Mouse (Mus musculus): ENCODE data around the gene Phf1. TPM values are rescaled to one million over a fixed set of nuclear protein-coding genes. Genes with fewer than 3 reads are reported as not detected.
"Not testable (repeated sequence)": the region's sequence is repeated elsewhere in the genome, so short reads cannot be mapped to it uniquely, and the experiment has no call there.

The Phf1 gene
- polyA plus RNA-seq, 1 experiment from 2014 or later, result 17.4 TPM

- H3K27ac ChIP-seq (replicated peaks), result no peak overlapping the region
- H3K27me3 ChIP-seq, result no peaks in the 10 kb centered on the region
- no peak overlapping the region for H3K4me3 ChIP-seq (replicated peaks)
- no peak overlapping the region for H3K4me2 ChIP-seq (replicated peaks)
- H3K36me3 ChIP-seq, result no peaks in the 10 kb centered on the region
- no peak overlapping the region for H3K9ac ChIP-seq
- H3K4me1 ChIP-seq, result no peaks in the 10 kb centered on the region
- no peaks in the 10 kb centered on the region for H3K9me3 ChIP-seq (replicated peaks)
- 53% methylated on average over 5 of the region's 5 CpGs for WGBS
- ATAC-seq (ENCODE audit: insufficient number of reproducible peaks, low FRiP score, low TSS enrichment, low read depth), result no peak
Measured at GRCm38 (mm10) chr17:26904320-26904719, 28.5 kb upstream of the Phf1 start.

GRCm38 (mm10) chr17:26907506-26907905 is 25.3 kb upstream of the Phf1 start:
- H3K4me2 ChIP-seq (replicated peaks); H3K9me3 ChIP-seq (replicated peaks); H3K36me3 ChIP-seq; H3K27me3 ChIP-seq; H3K4me3 ChIP-seq (replicated peaks); H3K4me1 ChIP-seq; H3K9ac ChIP-seq; ATAC-seq (ENCODE audit: insufficient number of reproducible peaks, low FRiP score, low TSS enrichment, low read depth); H3K27ac ChIP-seq (replicated peaks): not testable (repeated sequence)
- WGBS, result 87% methylated on average over 14 of the region's 15 CpGs

GRCm38 (mm10) chr17:26915248-26915647 is 17.6 kb upstream of the Phf1 start:
- no peak overlapping the region for H3K9ac ChIP-seq
- peaks cover 12% of the 10 kb centered on the region; the same call in 1 of the 2 replicates for H3K4me1 ChIP-seq
- ATAC-seq (ENCODE audit: insufficient number of reproducible peaks, low FRiP score, low TSS enrichment, low read depth), result no peak
- H3K27me3 ChIP-seq, result no peaks in the 10 kb centered on the region
- no peak overlapping the region for H3K27ac ChIP-seq (replicated peaks)
- no peak overlapping the region for H3K4me2 ChIP-seq (replicated peaks)
- 63% methylated on average over 1 of the region's 1 CpGs for WGBS
- H3K9me3 ChIP-seq (replicated peaks), result no peaks in the 10 kb centered on the region
- H3K36me3 ChIP-seq, result no peaks in the 10 kb centered on the region
- H3K4me3 ChIP-seq (replicated peaks), result no peak overlapping the region

DNA sequence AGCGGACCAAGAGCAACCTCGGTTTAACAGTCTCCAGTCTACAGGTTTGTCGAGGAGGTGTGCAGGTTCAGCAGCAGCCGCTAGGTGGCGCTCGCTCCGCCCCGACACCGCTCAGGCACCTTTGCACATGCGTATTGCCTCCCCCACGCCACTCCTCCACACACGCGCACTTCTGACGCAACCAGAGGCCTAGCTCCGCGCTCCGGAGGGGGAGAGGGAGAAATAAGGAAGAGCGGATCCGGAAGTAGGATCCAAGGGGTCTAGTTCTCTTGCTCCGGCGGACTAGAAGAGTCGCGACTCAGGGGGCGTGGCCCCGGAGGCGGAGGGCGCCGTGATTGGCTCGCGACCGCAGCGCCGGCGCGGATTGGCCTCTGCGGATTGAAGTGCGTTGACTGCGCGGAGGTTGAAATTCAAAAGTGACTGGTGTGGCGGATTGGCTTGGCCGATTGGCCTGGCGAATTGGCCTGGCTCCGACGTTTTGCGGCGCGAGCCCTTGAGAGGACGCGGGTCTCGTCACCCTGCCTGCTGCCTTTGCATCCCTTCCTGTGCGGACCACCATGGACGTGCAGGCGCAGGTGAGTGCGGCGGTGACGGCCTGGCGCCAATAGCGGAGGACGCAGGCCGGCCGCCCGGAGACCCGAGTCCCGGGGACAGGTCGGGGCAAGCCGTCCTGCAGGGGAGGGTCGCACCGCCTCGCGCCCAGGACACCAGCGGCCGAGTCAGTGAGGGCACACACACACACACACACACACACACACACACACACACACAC is 16.0 kb upstream of the Phf1 start, which contains the start of gene Kifc5b:
Kifc5b (plus strand) TSS at position 381 of the 772 bp plus-strand sequence.
- H3K4me3 ChIP-seq (replicated peaks), result peak within 1 kb of the TSS; percentile 76
- under 1% methylated on average over 64 of the region's 72 CpGs for WGBS
- H3K27ac ChIP-seq (replicated peaks), result peak within 1 kb of the TSS; percentile 66
- ATAC-seq (ENCODE audit: insufficient number of reproducible peaks, low FRiP score, low TSS enrichment, low read depth), result peak; percentile 100
- H3K27me3 ChIP-seq, result no peaks in the 10 kb centered on the region
- peak within 1 kb of the TSS; percentile 76 for H3K4me2 ChIP-seq (replicated peaks)
- H3K9me3 ChIP-seq (replicated peaks), result no peaks in the 10 kb centered on the region
- H3K36me3 ChIP-seq, result peaks cover 6% of the 10 kb centered on the region; the same call in 1 of the 2 replicates
- H3K9ac ChIP-seq, result peak within 1 kb of the TSS; percentile 59
- peaks cover 12% of the 10 kb centered on the region; the same call in 1 of the 2 replicates for H3K4me1 ChIP-seq

GRCm38 (mm10) chr17:26917560-26917959 is 15.3 kb upstream of the Phf1 start:
- not testable (repeated sequence) for ATAC-seq (ENCODE audit: insufficient number of reproducible peaks, low FRiP score, low TSS enrichment, low read depth); H3K9me3 ChIP-seq (replicated peaks); H3K36me3 ChIP-seq; H3K27me3 ChIP-seq; H3K27ac ChIP-seq (replicated peaks)
- Histone ChIP-seq H3K9ac (peak overlapping the region; percentile 59), H3K4me2 (replicated peaks) (peak overlapping the region; percentile 76), H3K4me3 (replicated peaks) (peak overlapping the region; percentile 76), H3K4me1 (peaks cover 12% of the 10 kb centered on the region; the same call in 1 of the 2 replicates)
- under 1% methylated on average over 12 of the region's 12 CpGs for WGBS

- Histone ChIP-seq H3K4me2 (replicated peaks) (peak overlapping the region; percentile 76), H3K9ac (no peak overlapping the region), H3K27me3 (no peaks in the 10 kb centered on the region), H3K4me3 (replicated peaks) (peak overlapping the region; percentile 76; the same call in 1 of the 2 replicates), H3K4me1 (peaks cover 12% of the 10 kb centered on the region; the same call in 1 of the 2 replicates), H3K36me3 (peaks cover 6% of the 10 kb centered on the region; the same call in 1 of the 2 replicates), H3K27ac (replicated peaks) (no peak overlapping the region), H3K9me3 (replicated peaks) (no peaks in the 10 kb centered on the region)
- no peak for ATAC-seq (ENCODE audit: insufficient number of reproducible peaks, low FRiP score, low TSS enrichment, low read depth)
- 76% methylated on average over 2 of the region's 2 CpGs for WGBS
Measured at GRCm38 (mm10) chr17:26918343-26918742, 14.5 kb upstream of the Phf1 start.

DNA sequence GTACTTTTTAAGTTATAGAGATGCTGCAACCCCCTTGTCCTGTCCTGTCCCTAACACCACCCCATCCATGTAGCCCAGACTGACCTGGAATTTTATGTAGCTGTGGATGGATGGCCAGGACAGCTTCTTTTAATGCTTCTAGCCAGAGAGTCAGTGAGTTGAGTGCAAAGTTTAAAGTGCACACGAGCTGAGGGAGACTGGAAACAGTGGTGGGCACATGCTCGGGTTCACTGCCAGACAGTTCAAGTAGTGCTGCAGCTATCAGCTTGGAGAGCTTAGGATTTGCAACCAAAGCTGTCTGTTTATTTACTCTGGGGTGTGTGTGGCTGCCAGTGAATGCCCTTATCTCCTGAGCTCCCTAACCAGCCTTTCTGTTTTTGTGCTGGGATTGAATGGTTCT is 13.3 kb upstream of the Phf1 start:
- not testable (repeated sequence) for H3K27me3 ChIP-seq; H3K36me3 ChIP-seq; H3K9me3 ChIP-seq (replicated peaks); H3K4me3 ChIP-seq (replicated peaks); ATAC-seq (ENCODE audit: insufficient number of reproducible peaks, low FRiP score, low TSS enrichment, low read depth); H3K27ac ChIP-seq (replicated peaks); H3K4me2 ChIP-seq (replicated peaks); H3K9ac ChIP-seq
- WGBS, result 77% methylated on average over 2 of the region's 2 CpGs
- H3K4me1 ChIP-seq, result peaks cover 12% of the 10 kb centered on the region; the same call in 1 of the 2 replicates

DNA sequence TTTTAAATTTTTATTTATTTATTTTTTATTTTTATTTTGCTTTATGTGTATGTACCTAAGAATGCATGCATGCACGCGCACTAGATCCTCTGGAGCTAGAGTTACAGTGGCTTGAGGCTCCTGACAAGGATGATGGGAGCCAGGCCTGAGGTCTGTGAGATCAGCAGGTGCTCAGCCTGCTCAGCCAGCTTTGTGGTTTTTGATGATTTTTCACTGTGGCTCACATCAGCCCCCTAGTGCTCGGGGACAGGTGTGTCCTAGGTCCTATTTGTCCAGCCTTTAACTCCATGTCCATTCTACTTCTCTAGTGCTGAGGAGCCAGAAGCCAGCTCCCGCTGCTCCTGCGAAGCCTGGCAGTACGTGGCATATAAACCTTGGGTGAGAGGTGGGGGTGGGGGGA is 10.5 kb upstream of the Phf1 start:
- not testable (repeated sequence) for H3K4me3 ChIP-seq (replicated peaks); H3K9me3 ChIP-seq (replicated peaks); H3K4me2 ChIP-seq (replicated peaks); H3K27ac ChIP-seq (replicated peaks); ATAC-seq (ENCODE audit: insufficient number of reproducible peaks, low FRiP score, low TSS enrichment, low read depth); H3K27me3 ChIP-seq; H3K9ac ChIP-seq
- H3K36me3 ChIP-seq, result peaks cover 28% of the 10 kb centered on the region
- WGBS, result 88% methylated on average over 6 of the region's 6 CpGs
- peaks cover 11% of the 10 kb centered on the region; the same call in 1 of the 2 replicates for H3K4me1 ChIP-seq

DNA sequence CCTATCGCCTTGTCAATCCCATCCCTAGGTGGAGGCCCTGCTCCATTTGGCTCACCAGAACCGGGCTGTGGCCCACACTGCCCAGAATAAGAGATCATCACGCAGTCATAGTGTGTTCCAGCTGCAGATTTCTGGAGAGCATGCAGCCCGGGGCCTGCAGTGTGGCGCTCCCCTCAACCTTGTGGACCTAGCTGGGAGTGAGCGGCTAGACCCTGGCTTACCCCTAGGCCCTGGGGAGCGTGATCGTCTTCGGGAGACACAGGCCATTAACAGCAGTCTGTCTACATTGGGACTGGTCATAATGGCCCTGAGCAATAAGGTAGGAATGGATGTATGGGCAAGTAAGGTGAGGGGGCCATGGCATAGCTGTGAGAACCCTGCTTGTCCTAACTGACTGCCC is 7.4 kb upstream of the Phf1 start:
- H3K9me3 ChIP-seq (replicated peaks); H3K27ac ChIP-seq (replicated peaks); H3K4me2 ChIP-seq (replicated peaks); ATAC-seq (ENCODE audit: insufficient number of reproducible peaks, low FRiP score, low TSS enrichment, low read depth); H3K27me3 ChIP-seq; H3K4me3 ChIP-seq (replicated peaks); H3K9ac ChIP-seq; H3K4me1 ChIP-seq: not testable (repeated sequence)
- H3K36me3 ChIP-seq, result peaks cover 50% of the 10 kb centered on the region
- 93% methylated on average over 9 of the region's 9 CpGs for WGBS

DNA sequence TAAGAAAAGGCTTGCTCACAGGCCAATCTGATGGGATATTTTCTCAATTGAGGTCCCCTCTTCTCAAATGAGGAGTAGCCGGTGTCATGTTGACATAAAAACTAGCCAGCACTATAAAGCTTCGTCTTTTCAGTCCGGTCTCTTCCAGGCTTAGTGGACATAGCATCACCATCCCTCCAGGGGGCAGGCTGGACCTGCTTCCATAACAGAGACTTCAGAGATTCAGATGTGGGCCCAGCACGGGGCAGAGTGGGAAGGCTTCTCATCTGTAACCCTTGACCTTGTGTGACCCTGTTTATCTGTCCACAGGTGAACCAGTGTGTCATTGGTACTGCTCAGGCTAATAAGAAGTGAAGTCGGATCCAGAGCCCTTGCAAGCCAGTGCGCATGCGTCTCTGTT is 1.1 kb upstream of the Phf1 start:
- H3K4me2 ChIP-seq (replicated peaks); H3K27me3 ChIP-seq; ATAC-seq (ENCODE audit: insufficient number of reproducible peaks, low FRiP score, low TSS enrichment, low read depth); H3K4me3 ChIP-seq (replicated peaks); H3K27ac ChIP-seq (replicated peaks); H3K9me3 ChIP-seq (replicated peaks); H3K9ac ChIP-seq: not testable (repeated sequence)
- Histone ChIP-seq H3K36me3 (peaks cover 50% of the 10 kb centered on the region), H3K4me1 (peaks cover 22% of the 10 kb centered on the region)
- 67% methylated on average over 7 of the region's 7 CpGs for WGBS

- H3K9ac ChIP-seq, result peak overlapping the region; percentile 74
- 6% methylated on average over 13 of the region's 13 CpGs for WGBS
- peaks cover 50% of the 10 kb centered on the region for H3K36me3 ChIP-seq
- H3K27me3 ChIP-seq, result no peaks in the 10 kb centered on the region
- peak overlapping the region; percentile 77 for H3K4me2 ChIP-seq (replicated peaks)
- H3K27ac ChIP-seq (replicated peaks), result peak overlapping the region; percentile 92
- H3K4me3 ChIP-seq (replicated peaks), result peak overlapping the region; percentile 66
- ATAC-seq (ENCODE audit: insufficient number of reproducible peaks, low FRiP score, low TSS enrichment, low read depth), result peak; percentile 1; the same call in 1 of the 2 replicates
- peaks cover 37% of the 10 kb centered on the region for H3K4me1 ChIP-seq
- no peaks in the 10 kb centered on the region for H3K9me3 ChIP-seq (replicated peaks)
Measured at GRCm38 (mm10) chr17:26933419-26933818, 567 bp downstream of the Phf1 start.
